Mouse (Mus musculus) myocyte (in vitro differentiated cells): ENCODE results near the gene Rnaseh2a.

Source experiments
- E2F4 ChIP-seq: IDR thresholded peaks from one replicate; pipeline ENCODE4 v1.6.1; 2011; ENCODE audit warnings: mild to moderate bottlenecking, control low read depth, moderate library complexity; ENCODE audit not compliant: insufficient read depth
- MAX ChIP-seq: IDR thresholded peaks from one replicate; pipeline ENCODE4 v1.6.1; 2011; ENCODE audit warnings: low read depth, mild to moderate bottlenecking, control low read depth
- MYOG ChIP-seq, 3 experiments: IDR thresholded peaks; one replicate each; pipeline ENCODE4 v1.6.1; 2011; ENCODE audit warnings: control low read depth in 2 of 3, low read depth in 2 of 3, mild to moderate bottlenecking in 2 of 3; ENCODE audit not compliant: insufficient read length in 2 of 3, control insufficient read depth in 1 of 3, insufficient read depth in 1 of 3
- POLR2A ChIP-seq: IDR thresholded peaks from one replicate; pipeline ENCODE4 v1.6.1; 2011; ENCODE audit warnings: low read depth, mild to moderate bottlenecking, control low read depth, moderate library complexity; ENCODE audit not compliant: insufficient read length
- POLR2AphosphoS2 ChIP-seq: IDR thresholded peaks from one replicate; pipeline ENCODE4 v1.6.1; 2011; ENCODE audit warnings: low read depth, control low read depth; ENCODE audit not compliant: insufficient read length
- REST ChIP-seq: IDR thresholded peaks from one replicate; pipeline ENCODE4 v1.6.1; 2011; ENCODE audit warnings: mild to moderate bottlenecking, control low read depth, moderate library complexity; ENCODE audit not compliant: insufficient read depth, insufficient read length
- TCF12 ChIP-seq: IDR thresholded peaks from one replicate; pipeline ENCODE4 v1.6.1; 2011; ENCODE audit warnings: mild to moderate bottlenecking, control low read depth; ENCODE audit not compliant: poor library complexity, insufficient read depth, severe bottlenecking

GRCm38 (mm10) chr8:84989311-84989731 is 19.8 kb upstream of the Rnaseh2a start:
- TF ChIP-seq POLR2A (no peak), POLR2AphosphoS2 (no peak), E2F4 (no peak), MYOG (IDR thresholded peaks at IDR 0.05; ENCODE audit: control insufficient read depth in 1 of 3, insufficient read depth in 1 of 3, insufficient read length in 2 of 3, low read depth in 2 of 3) (no peak), TCF12 (no peak), MAX (no peak), REST (no peak)
